Mouse (Mus musculus): ENCODE results near the gene Grip1. TPM values are rescaled to one million over a fixed set of nuclear protein-coding genes. Genes with fewer than 3 reads are reported as not detected.

The Grip1 gene
- total RNA-seq, 4 experiments from 2014 or later, result 0.43 to 0.75 (median 0.61) TPM

DNA sequence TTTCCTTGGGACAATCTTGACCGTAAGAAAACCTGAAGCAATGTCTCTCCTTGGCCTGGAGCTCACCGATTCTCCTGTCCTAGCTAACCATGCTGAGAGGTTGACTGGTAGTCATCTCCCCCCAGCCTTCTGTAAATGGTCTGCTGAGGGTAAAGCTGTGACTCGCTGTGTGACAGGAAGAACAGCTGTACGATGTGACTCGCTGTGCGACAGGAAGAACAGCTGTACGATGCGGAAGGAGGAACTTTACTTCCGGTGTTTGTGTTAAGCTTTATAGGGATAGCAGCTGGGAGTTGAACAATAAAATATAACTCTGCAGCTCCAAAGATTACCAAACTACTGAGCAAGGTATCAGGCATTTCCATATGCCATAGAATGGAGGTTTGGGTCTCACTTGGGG is 119.5 kb downstream of the Grip1 start:
- DNase-seq (ENCODE audit: low spot score), result no peak

DNA sequence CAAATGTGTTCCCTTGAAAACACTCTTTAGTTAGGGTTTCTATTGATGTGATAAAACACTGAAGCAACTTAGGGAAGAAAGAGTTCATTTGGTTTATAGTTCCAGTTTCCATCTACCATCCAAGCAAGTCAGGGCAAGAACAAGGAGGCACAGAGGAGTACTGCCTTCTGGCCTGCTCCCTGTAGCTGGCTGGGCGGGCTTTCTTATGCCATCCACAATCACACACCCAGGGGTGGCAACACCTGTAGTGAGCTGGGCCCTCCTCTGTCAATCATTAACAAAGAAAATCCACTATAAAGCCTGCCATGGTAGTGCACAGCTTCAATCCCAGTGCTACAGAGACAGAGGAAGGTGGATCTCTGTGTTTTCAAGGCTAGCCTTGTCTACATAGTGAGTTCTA is 122.2 kb downstream of the Grip1 start:
- no peak for DNase-seq (ENCODE audit: low spot score)

DNA sequence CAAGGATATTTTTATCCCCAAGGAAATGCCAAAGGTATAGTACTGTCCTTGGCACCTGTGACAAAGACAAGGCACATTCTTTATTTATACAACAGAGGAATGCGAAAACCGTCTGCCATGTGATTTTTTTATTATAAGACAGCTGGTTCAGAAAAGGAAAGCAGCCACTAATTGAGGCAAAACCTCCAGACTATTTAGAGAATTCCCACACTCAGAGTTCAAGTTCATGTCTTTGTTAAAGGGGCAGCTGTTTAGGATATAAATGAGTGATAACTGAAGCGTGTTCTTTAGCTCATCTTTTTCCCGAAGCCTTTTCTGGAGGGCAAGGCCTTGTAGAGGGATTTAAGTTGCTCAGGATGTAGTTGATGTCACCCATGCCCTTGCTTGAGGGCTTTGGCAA is 126.4 kb downstream of the Grip1 start:
- DNase-seq (ENCODE audit: low spot score), result no peak

DNA sequence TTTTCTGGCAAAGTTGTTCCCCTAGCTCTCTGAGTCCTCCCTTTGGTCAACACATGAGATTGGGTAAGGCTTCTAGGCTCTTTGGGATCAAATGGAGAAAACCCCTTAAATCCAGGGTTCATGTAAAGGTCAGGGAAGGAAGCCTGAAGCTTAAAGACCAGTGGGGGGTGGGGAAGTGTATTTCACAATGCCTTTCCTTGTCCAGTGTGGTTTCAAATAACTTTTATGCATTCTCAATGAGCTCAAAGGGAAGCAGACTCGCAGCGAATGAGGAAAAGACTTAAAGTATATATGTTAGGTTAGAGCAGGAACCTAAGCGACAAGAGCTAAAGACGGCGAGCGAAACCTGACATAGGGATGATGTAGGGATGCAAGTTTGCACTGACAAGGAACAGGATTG is 131.0 kb downstream of the Grip1 start:
- DNase-seq (ENCODE audit: low spot score), result no peak

DNA sequence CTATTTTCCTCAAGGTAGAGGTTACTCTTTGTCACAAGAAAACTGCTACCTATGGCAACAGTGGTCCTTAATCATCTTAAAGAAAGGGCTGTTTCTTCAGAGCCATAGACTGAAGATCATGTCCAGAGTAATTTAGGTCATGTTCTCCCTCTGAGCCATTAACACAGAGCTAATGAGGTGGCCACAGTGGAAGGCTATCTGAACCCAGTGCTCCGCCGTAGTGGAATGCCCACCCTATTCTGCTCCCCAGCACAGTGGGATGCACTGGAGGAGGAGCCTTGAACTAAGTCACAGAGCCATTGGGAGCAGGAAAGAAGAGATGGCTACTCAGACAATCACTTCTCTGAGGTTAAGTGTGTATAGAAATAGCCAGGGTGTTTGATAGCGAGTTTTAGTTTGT is 133.3 kb downstream of the Grip1 start:
- no peak for DNase-seq (ENCODE audit: low spot score)

DNA sequence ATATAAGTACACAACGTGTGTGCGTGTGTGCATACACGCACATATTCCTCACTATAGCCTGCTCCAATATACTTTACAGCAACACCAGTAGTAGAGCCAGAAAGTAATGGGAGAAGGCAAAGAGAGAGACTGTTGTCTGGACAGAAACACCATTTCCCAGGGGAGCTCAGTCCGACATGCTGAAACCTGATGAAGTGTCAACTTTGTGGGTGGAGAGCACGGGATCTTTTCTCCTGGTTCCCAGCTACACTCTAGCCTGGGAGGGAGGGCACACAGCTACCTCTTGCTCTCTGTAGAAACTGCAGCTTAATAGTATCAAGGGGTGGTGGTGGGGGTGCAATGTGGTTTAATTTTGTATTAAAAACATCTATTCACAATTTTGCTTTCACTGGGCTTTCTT is 143.2 kb downstream of the Grip1 start:
- DNase-seq (ENCODE audit: low spot score), result no peak

DNA sequence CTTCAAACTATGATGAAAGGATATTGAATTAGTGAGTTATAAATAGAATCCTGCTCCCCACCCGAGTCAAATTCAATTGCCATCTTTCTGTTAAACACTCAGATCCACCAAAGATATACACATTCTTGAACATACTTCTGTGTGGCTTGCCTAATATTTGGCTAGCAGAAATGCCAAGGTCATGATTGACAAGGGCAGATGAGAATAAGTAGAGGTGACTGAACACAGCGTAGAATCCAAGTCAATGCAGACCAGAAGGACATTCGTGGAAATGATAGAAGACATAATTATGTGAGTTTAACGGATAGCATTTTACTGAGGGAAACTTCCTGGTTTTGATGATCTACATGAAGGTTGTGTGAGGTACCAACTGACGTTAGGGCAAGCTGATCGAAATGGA is 153.9 kb downstream of the Grip1 start:
- no peak for DNase-seq (ENCODE audit: low spot score)

DNA sequence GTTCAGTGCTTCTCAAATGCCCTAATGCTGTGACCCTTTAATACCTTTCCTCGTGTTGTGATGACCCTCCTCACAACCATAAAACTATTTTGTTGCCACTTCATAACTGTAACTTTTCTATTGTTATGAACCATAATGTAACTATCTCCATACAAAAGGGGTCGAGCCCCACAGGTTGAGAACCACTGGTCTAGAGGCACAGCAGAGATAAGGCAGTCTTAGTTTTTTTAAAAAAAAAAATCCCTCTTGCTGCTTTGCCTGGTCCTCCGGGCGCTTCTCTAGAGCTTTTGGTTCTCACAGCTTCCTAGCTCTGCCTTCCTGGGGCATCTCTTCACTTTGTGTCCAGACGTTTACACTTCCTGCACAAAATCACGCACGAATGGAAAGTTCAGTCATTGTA is 155.4 kb downstream of the Grip1 start:
- no peak for DNase-seq (ENCODE audit: low spot score)

DNA sequence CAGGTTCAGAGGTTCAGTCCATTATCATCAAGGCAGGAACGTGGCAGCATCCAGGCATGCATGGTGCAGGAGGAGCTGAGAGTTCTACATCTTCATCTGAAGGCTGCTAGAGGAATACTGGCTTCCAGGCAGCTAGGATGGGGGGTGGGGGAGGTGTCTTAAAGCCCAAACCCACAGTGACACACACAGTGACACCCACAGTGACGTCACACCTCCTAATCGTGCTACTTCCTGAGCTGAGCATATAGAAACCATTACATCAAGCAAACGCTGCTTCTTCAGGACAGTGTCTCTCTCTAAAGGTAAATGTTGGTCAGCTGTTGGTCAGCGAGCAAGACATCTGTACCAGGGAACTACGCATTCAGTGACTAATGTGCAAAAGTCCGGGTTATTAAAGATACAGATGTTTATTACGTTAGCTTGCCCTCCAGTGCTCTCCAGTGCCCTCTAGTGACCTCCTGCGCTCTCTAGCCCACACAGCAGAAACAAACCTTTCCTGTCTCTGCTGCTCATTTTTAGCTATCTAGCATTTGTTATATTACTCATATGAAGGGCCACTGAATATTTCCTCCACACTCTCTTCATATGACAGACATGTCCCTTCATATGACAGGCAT is 156.8 kb downstream of the Grip1 start:
- DNase-seq (ENCODE audit: low spot score), result no peak

DNA sequence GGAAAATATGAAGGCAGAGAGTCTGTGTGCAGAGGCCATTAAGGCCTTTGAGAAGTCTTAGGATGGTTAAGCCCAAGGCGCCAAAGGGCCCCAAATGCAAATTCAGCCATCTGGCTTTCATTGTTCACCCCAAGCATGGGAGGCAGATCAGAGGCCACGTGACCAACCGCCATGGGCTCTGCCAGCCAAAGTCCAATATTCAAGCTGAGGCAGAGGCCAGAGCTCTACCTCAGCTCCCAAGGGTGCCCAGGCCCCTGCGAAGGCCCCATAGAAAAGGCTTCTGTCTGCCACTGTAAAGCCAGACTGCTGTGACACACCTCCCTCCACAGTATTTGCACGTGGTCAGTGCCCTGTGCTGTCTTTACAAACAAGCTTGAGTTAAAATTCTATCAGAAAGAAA is 158.4 kb downstream of the Grip1 start:
- no peak for DNase-seq (ENCODE audit: low spot score)

DNA sequence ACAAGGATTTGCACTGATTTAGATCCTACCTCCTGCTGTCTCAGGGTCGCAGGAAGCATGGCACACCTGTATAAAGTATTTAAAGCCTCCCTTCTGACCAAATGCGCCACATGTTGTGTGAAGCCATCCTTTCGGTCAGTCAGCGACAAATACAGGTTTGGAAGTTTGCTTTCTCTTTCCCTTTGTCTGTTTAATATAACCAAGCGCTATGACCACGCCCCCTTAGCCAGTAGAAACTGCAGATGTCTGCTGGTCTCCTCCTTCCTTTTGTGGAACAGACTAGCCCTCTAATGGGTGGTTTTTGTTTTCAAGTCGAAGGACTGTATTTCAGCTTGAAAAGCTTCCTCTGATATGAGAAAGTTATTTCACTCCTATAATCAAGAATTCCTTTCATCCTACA is 161.1 kb downstream of the Grip1 start:
- DNase-seq (ENCODE audit: low spot score), result peak; percentile 1

DNA sequence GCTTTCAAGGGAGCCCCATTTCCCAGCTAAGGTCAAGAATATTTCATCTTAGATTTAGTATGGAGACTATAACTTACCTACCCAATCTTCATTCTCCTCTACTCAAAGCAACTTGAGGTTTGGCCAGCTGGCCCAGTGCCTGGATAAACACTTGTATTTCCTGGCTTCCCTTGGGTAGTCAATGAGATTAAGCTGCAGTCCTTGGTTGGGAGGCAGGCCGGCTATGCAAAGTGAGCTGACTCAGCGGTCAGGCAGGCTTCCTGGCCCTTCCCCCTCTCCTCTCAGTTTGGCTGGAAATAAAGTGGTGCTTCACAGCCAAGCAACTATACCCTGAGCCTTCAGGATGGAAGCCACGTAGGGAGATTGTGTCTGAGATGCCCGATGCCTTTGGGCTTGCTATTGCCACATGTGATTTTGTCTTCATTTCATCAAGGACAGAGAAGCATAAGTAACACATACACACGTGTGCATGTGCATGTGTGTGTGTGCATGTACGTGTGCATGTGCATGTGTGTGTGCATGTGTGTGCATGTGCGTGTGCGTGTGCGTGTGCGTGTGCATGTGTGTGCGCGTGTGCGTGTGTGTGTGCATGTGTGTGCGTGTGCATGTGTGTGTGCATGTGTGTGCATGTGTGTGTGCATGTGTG is 161.7 kb downstream of the Grip1 start:
- peak; percentile 75 for DNase-seq (ENCODE audit: low spot score)

DNA sequence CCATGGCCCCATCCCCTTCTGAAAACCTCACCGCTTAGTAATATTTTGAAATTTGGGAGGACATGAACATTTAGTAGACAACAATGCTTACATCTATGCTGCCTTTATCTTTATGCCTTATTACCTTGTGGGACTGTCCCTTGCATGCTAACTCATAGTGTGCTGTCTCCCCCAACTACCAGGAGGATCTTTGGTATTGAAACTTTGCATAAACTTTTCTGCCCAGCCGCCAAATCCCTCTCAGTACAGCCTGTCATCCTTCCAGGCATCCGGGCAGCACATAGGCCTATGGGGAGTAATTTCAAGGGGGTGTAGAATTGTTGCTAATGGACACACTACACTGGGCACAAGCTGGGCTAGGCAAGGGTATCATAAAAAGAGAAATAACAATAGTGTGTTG is 162.4 kb downstream of the Grip1 start:
- no peak for DNase-seq (ENCODE audit: low spot score)

DNA sequence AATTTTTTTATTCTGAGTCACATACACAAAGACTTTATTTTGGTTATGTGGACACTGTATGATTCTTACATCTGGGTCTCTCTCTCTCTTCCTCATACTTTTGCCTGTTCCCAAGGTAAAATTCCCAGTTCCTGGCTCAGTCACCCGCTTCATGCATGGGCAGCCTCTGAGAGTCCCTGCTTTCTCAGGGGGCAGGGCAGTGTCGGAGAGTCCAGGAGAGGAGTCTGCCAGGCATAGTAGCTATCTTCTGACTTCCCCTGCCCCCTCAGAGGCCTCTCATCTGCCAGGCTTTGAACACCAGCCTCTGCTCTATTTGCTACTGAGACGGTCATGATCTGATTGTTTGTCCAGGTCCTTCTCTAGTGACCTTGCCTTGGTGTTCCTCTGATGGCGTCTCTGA is 175.0 kb downstream of the Grip1 start:
- no peak for DNase-seq (ENCODE audit: low spot score)

DNA sequence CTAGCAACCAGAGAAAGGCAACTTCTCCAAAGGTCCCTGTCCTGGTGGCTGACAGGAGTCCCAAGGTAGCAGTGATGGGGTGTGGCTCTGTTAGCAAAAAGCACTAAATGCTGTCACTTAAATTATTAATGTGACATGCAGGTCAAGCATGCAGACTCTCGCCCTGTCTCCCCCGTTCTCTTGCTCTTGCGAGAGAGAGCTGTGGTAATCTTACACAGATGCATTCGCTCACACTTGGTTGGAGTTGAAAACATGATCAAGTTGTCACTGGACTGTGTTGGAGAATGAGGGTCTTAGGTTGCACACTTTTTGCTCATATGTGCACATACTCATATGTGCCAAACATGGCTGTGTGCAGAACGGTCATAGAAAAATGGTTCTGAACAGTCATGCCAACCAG is 176.8 kb downstream of the Grip1 start:
- DNase-seq (ENCODE audit: low spot score), result no peak

DNA sequence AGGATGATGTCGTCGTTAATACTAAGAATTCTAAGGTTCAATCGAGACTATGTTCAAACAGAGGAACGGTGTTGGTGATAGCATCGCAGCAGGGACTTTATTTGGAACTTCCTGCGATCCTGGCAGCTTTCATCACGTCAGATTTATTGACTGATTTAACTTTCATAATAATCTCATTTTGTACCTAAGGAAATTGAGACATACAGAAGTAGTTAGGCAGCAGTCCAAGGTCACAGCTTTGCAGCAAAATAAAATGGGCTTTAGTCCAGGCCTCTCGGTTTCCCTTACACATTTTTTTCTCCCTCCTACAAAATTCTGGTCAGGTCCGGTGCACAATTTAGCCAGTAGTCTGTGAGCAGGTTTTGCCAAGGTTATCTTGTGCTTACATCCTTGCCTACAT is 178.3 kb downstream of the Grip1 start:
- no peak for DNase-seq (ENCODE audit: low spot score)

DNA sequence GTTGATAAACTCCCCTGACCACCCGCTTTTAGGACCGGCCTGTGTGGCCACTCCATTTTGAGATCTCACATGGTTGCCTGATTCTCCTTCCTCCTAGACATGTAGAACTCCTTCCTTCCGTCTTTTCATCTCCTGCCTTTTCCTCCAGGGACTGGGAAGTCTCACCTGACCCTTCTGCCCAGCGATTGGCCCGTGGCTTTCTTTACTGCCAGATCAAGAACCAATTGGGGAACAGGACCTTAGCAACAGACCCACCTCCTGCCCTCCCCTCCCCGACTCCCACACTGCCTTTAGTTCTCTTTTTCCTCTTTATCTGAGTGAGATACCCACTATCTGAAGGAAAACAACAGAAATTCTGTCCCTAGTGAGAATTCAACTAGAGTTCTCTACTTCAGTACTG is 180.9 kb downstream of the Grip1 start:
- no peak for DNase-seq (ENCODE audit: low spot score)

DNA sequence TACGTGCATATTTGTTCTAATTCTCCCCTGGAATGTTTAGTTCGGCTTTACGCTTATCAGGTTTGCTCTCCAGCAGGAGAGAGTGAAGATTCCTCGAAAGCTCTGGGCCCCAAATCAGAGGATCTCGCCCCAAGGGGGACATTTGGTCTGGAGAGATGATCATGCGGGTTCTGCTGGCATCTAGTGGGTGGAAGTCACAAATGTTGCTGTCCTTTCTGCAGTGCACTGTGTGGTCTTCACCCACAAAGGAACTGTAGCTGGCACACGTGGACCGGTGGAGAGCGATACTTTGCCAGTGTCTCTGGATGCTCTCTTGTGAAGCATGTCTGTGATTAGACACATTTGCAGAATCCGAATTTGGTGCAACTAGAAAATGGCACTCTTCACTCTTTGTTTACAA is 186.9 kb downstream of the Grip1 start:
- no peak for DNase-seq (ENCODE audit: low spot score)

DNA sequence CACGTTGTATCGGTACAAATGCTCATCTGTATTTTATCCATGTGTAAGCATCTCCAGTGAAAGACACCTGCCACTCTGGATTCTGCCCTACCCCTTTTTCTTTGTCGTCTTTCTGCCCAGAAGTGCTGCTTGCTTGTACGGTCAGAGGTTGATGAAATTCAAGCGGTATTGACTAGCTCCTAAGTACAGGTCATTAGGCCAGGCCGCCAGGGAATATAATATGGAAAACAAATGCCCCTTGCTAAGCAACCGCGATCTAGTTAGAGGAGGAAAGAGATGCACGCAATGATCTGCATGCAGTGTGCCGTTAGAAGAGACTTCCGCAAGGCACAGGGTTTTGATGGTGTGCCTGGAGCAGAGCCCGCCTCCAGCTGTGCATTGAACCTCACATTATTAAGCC is 187.4 kb downstream of the Grip1 start:
- DNase-seq (ENCODE audit: low spot score), result no peak

DNA sequence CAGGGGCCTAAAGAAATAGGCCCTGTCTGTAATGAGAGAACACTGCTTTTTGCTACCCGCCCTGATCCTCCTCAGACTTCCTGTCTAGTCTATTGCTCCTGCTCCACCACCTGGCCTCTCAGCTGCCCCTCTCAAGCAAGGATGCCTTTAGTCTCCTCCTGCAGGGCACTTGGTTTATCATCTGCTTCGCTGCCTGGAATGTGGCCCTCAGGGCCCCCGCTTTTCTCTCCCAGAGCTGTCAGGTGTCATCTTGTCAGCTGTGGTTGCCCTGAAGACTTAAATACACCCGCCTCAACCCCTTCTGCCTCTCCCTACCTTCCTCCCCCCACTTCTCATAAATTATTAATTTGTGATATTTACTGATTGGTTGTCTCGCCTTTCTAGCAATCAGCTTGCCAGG is 190.7 kb downstream of the Grip1 start:
- DNase-seq (ENCODE audit: low spot score), result no peak

DNA sequence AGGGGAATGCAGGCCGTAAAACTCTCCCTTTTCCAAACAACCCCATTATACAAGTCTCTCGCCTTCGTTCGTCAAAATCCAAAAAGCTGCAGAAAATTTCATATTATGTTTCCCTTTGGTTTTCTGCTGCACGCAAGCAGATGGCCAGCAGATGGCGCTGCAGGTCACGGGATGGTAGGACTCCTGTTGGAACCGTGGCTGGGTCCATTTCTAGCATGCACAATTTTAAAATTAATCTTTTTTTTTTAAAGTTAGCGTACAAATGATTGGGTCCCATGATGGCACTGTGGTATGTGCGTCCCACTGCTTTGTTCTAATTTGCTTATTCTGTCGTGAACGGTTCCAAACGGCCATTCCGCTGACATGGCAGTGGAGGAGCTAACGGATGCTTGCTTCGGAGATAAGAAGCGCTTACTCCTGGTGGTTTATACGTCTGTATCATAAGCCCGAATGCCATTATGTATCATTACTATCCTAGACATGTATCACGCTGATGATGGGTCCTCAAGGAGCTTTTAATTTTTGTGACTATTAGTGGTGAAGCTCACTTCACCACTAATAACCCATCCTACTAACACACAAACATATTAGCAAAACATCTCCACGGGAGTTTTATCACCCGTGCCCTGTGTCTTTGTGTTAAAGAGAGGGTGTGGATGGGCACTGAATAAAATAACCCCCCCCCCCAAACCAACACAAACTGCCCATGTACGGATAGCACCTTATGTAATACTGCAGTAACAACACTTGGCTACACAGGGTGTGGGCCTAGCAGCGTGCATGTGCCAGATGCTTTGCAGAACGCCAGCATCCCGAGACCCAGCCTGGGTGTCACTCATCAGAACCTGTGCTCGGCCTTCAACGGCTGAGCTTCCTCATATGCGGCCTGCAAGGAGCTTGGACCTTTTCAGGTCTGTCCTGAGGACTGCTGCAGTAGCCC is 193.1 kb downstream of the Grip1 start:
- peak; percentile 1 for DNase-seq (ENCODE audit: low spot score)

DNA sequence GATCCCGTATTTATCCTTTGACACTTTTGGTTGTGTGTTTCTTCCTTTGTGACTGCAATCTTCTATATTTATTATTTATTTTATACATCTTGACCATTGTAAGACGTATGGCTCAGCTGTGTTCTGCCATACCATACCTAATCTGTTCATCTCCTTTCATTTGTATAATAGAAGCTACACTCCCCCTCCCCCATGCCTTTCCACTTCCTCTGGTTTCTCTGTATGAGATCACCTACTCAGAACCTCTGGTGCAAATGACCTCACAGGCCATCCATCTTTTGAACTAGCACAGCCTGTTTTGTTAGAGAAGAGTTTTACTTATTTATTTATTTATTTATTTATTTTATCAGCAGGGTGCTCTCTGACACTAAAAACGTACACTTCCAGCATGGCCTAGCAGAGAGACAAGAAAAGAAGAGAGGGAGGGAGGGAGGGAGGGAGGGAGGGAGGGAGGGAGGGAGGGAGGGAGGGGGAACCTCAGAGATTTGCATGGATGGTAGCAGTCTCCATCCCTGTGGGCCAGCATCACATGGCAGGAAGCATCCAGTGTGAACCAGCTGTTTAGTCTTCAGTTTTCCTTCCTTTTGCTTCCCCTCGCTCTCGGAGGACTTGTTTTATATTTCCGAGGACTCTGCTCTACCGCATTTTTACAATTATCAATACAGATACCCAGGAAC is 207.2 kb downstream of the Grip1 start:
- DNase-seq (ENCODE audit: low spot score), result no peak
